Mouse (Mus musculus) heart, embryonic 11.5 days (tissue): ENCODE measurements around the gene AC109138.7. TPM values are rescaled to one million over a fixed set of nuclear protein-coding genes. Genes with fewer than 3 reads are reported as not detected.

Experiments used
- ATAC-seq: fragments of 200-750 bp; cut with Nextera tagmentation; replicated peaks from 2 replicates; pipeline ENCODE4 v1.8.0; 2017; ENCODE audit warnings: moderate library complexity; ENCODE audit not compliant: insufficient number of reproducible peaks, low FRiP score, low TSS enrichment
- H3K27ac ChIP-seq: fragments of 300-500 bp; sonication (generic); 2 replicates; pipeline ENCODE4 v1.5.1; 2014; ENCODE audit warnings: mild to moderate bottlenecking, low read depth, low read length
- H3K27me3 ChIP-seq: fragments of 300-500 bp; sonication (generic); 2 replicates; pipeline ENCODE4 v1.6.1; 2014; ENCODE audit warnings: mild to moderate bottlenecking, low read length, mixed read lengths; ENCODE audit not compliant: control insufficient read depth, insufficient read depth
- H3K36me3 ChIP-seq: fragments of 300-500 bp; sonication (generic); 2 replicates; pipeline ENCODE4 v1.6.1; 2014; ENCODE audit warnings: mild to moderate bottlenecking, low read length, moderate library complexity, mixed read lengths; ENCODE audit not compliant: control insufficient read depth, insufficient read depth
- H3K4me1 ChIP-seq: fragments of 300-500 bp; sonication (generic); 2 replicates; pipeline ENCODE4 v1.6.1; 2014; ENCODE audit warnings: low read length; ENCODE audit not compliant: control insufficient read depth, insufficient read depth
- H3K4me2 ChIP-seq: fragments of 300-500 bp; sonication (generic); 2 replicates; pipeline ENCODE4 v1.6.1; 2014; ENCODE audit warnings: mild to moderate bottlenecking, moderate library complexity
- H3K4me3 ChIP-seq: fragments of 300-500 bp; sonication (generic); 2 replicates; pipeline ENCODE4 v1.5.1; 2014; ENCODE audit warnings: low read depth, low read length
- H3K9ac ChIP-seq: fragments of 300-500 bp; sonication (generic); 2 replicates; pipeline ENCODE4 v1.6.1; 2014; ENCODE audit warnings: mild to moderate bottlenecking, low read depth, low read length, moderate library complexity
- H3K9me3 ChIP-seq: fragments of 300-500 bp; sonication (generic); replicated peaks from 2 replicates; pipeline ENCODE4 v1.6.1; 2016; ENCODE audit warnings: low read length; ENCODE audit not compliant: control insufficient read depth
- WGBS: fragments of 180-500 bp; shearing (Covaris S2); extraction: QIAGEN DNeasy Blood & Tissue Kit; methylation state at CpG from one replicate; pipeline ENCODE4 v1.1.7; 2014; ENCODE audit not compliant: insufficient replicate concordance; 5-methylcytosine and 5-hydroxymethylcytosine counted together
- microRNA-seq: library from miRNA; unstranded; fragments of <30 nt; microRNA quantifications from one replicate; pipeline ENCODE4, GENCODE M21; 2016; ENCODE audit warnings: borderline number of aligned reads
- polyA plus RNA-seq: library from polyadenylated mRNA; unstranded; fragments of >200 nt; fragmentation: Nextera tagmentation; extraction: Ambion mirVana; gene quantifications from 2 replicates; pipeline ENCODE4 v1.2.1, GENCODE M21; 2014

Gene AC109138.7
- polyA plus RNA-seq, 1 experiment from 2014 or later, result not detected

DNA sequence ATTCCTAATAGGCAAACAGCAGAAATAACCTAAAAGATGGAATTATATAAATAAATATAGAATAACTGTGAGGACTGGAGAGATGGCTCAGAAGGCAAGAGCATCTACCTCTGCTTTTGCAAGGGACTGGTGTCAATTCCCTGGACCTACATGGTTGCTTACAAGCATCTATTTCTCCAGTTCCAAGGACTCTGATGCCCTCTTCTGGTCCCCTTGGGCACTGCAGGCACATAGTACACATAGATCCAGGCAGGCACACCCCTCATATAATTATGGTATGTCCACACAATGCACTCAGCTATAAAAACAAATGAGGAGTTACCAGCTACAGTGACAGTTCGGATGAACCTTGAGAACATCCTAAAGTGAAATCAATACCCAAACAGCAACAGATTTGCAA, 65.3 kb downstream of the AC109138.7 start:
- no peaks in the 10 kb centered on the region for H3K4me1 ChIP-seq
- H3K36me3 ChIP-seq, result no peaks in the 10 kb centered on the region
- WGBS, result 90% methylated on average over 1 of the region's 1 CpGs
- no peak for ATAC-seq
- no peak overlapping the region for H3K4me2 ChIP-seq
- H3K9me3 ChIP-seq, result no peaks in the 10 kb centered on the region
- H3K4me3 ChIP-seq, result no peak overlapping the region
- no peak overlapping the region for H3K9ac ChIP-seq
- no peak overlapping the region for H3K27ac ChIP-seq
- H3K27me3 ChIP-seq, result peaks cover 3% of the 10 kb centered on the region

DNA sequence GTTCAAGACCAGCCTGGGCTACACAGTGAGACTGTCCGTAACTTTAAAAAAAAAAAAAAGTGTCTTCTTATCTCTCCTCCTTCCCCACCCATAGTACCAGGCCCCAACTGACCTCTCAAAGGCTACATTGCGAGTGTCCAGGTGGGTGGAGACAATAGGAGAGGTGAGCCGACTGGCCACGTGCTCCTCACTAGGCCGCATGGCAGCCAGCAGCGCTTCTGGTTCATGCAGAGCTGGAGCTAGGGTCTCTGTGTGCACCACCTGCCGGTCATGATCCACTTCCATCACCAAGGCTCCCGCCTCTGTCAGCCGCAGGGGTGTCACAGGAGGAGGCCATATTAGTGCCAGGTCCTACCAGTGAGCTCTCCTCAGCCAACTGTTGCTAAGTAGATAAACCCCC, 66.3 kb downstream of the AC109138.7 start:
- WGBS, result 86% methylated on average over 9 of the region's 9 CpGs
- H3K9me3 ChIP-seq, result no peaks in the 10 kb centered on the region
- no peak overlapping the region for H3K4me2 ChIP-seq
- H3K36me3 ChIP-seq, result no peaks in the 10 kb centered on the region
- no peak overlapping the region for H3K4me3 ChIP-seq
- H3K4me1 ChIP-seq, result no peaks in the 10 kb centered on the region
- no peak for ATAC-seq
- no peak overlapping the region for H3K9ac ChIP-seq
- H3K27ac ChIP-seq, result no peak overlapping the region
- peaks cover 3% of the 10 kb centered on the region for H3K27me3 ChIP-seq

Small RNA genes lying within 50 kb of the gene (microRNA-seq; reads per million reads assigned to microRNA genes)
- gene Gm26115, result not detected
- gene Mir6985, result not detected

Other genes with a start within 250 kb of the AC109138.7 start
- gene Aldh3b2, start 242.0 kb upstream of the AC109138.7 start, polyA plus RNA-seq, result 0.16 TPM in 1 of 2 replicates, not detected in the other
- gene Acy3, start 227.8 kb upstream of the AC109138.7 start, polyA plus RNA-seq, result 8.0 and 11.3 TPM in 2 replicates
- gene Tbx10, start 221.6 kb upstream of the AC109138.7 start, polyA plus RNA-seq, result 0.11 TPM in 1 of 2 replicates, not detected in the other
- gene Nudt8, start 213.8 kb upstream of the AC109138.7 start, polyA plus RNA-seq, result 48.0 and 48.8 TPM in 2 replicates
- gene Gm49405, start 213.7 kb upstream of the AC109138.7 start, polyA plus RNA-seq, result 2.3 and 2.5 TPM in 2 replicates
- gene Doc2g, start 211.0 kb upstream of the AC109138.7 start, polyA plus RNA-seq, result 64.5 and 65.9 TPM in 2 replicates
- gene Ndufv1, start 201.6 kb upstream of the AC109138.7 start, polyA plus RNA-seq, result 369 and 417 TPM in 2 replicates
- gene Gstp1, start 176.4 kb upstream of the AC109138.7 start, polyA plus RNA-seq, result 359 and 387 TPM in 2 replicates
- 2.9 and 3.4 TPM in 2 replicates for gene Gstp2, start 168.3 kb upstream of the AC109138.7 start, polyA plus RNA-seq
- gene Gstp3, start 154.8 kb upstream of the AC109138.7 start, polyA plus RNA-seq, result 0.49 TPM in 1 of 2 replicates, not detected in the other
- not detected in 2 replicates for gene Cabp2, start 132.8 kb upstream of the AC109138.7 start, polyA plus RNA-seq
- 63.4 and 64.0 TPM in 2 replicates for gene Cdk2ap2, start 117.2 kb upstream of the AC109138.7 start, polyA plus RNA-seq
- gene Pitpnm1, start 114.4 kb upstream of the AC109138.7 start, polyA plus RNA-seq, result 15.5 and 17.3 TPM in 2 replicates
- 91.4 and 93.4 TPM in 2 replicates for gene Aip, start 88.5 kb upstream of the AC109138.7 start, polyA plus RNA-seq
- not detected in 2 replicates for gene Gpr152, start 74.6 kb upstream of the AC109138.7 start, polyA plus RNA-seq
- not detected in 2 replicates for gene Cabp4, start 70.3 kb upstream of the AC109138.7 start, polyA plus RNA-seq
- 109 and 113 TPM in 2 replicates for gene Coro1b, start 65.7 kb upstream of the AC109138.7 start, polyA plus RNA-seq
- 1.3 and 1.7 TPM in 2 replicates for gene Ptprcap, start 60.8 kb upstream of the AC109138.7 start, polyA plus RNA-seq
- gene Rps6kb2, start 51.0 kb upstream of the AC109138.7 start, polyA plus RNA-seq, result 34.3 and 38.1 TPM in 2 replicates
- gene Carns1, start 38.9 kb upstream of the AC109138.7 start, polyA plus RNA-seq, result 2.1 and 2.8 TPM in 2 replicates
- 1.0 and 1.3 TPM in 2 replicates for gene Tbc1d10c, start 23.1 kb upstream of the AC109138.7 start, polyA plus RNA-seq
- gene Ppp1ca, start 22.3 kb upstream of the AC109138.7 start, polyA plus RNA-seq, result 749 and 760 TPM in 2 replicates
- 20.6 and 24.1 TPM in 2 replicates for gene Rad9a, start 12.7 kb upstream of the AC109138.7 start, polyA plus RNA-seq
- gene Clcf1, start 119 bp upstream of the AC109138.7 start, polyA plus RNA-seq, result 1.2 and 2.5 TPM in 2 replicates
- gene Pold4, start 17.5 kb downstream of the AC109138.7 start, polyA plus RNA-seq, result 17.4 and 19.5 TPM in 2 replicates
- 3.1 and 3.6 TPM in 2 replicates for gene Ssh3, start 54.8 kb downstream of the AC109138.7 start, polyA plus RNA-seq
- 2.1 and 2.2 TPM in 2 replicates for gene Ankrd13d, start 68.8 kb downstream of the AC109138.7 start, polyA plus RNA-seq
- gene Grk2, start 91.9 kb downstream of the AC109138.7 start, polyA plus RNA-seq, result 12.0 and 14.2 TPM in 2 replicates
- gene Kdm2a, start 183.9 kb downstream of the AC109138.7 start, polyA plus RNA-seq, result 34.8 and 44.9 TPM in 2 replicates
- gene Rhod, start 225.1 kb downstream of the AC109138.7 start, polyA plus RNA-seq, result 28.5 and 31.1 TPM in 2 replicates